Mouse (Mus musculus) C2C12 (cell line): ENCODE measurements around the gene Ggta1. TPM values are rescaled to one million over a fixed set of nuclear protein-coding genes. Genes with fewer than 3 reads are reported as not detected.

Experiments used
- H3K27me3 ChIP-seq: one replicate; pipeline ENCODE4 v1.6.1; 2011; ENCODE audit not compliant: control insufficient read depth, insufficient read depth, insufficient read length
- H3K36me3 ChIP-seq: one replicate; pipeline ENCODE4 v1.6.1; 2011; ENCODE audit not compliant: control insufficient read depth, insufficient read depth
- H3K4me3 ChIP-seq: one replicate; pipeline ENCODE4 v1.5.1; 2011; ENCODE audit warnings: mild to moderate bottlenecking, control low read depth; ENCODE audit not compliant: poor library complexity, insufficient read depth, severe bottlenecking
- H3K79me2 ChIP-seq: one replicate; pipeline ENCODE4 v1.6.1; 2011; ENCODE audit not compliant: control insufficient read depth, insufficient read depth
- H3K79me3 ChIP-seq: one replicate; pipeline ENCODE4 v1.6.1; 2011; ENCODE audit warnings: low read depth, control low read depth
- H3ac ChIP-seq: one replicate; pipeline ENCODE3; 2011; ENCODE audit warnings: low read depth; ENCODE audit not compliant: control insufficient read depth, insufficient read length
- CEBPB ChIP-seq: IDR thresholded peaks from one replicate; pipeline ENCODE4 v1.6.1; 2011; ENCODE audit warnings: low read depth, mild to moderate bottlenecking, control low read depth, moderate library complexity
- CTCF ChIP-seq: IDR thresholded peaks from one replicate; pipeline ENCODE4 v1.5.1; 2011; ENCODE audit not compliant: control insufficient read depth, insufficient read depth, insufficient read length
- FOSL1 ChIP-seq: IDR thresholded peaks from one replicate; pipeline ENCODE4 v1.8.0; 2011; ENCODE audit warnings: mild to moderate bottlenecking, low read length; ENCODE audit not compliant: poor library complexity, insufficient read depth, severe bottlenecking
- MAX ChIP-seq: IDR thresholded peaks from one replicate; pipeline ENCODE4 v1.6.1; 2011; ENCODE audit warnings: mild to moderate bottlenecking, control low read depth
- MYOD1 ChIP-seq: IDR thresholded peaks from one replicate; pipeline ENCODE4 v1.6.1; 2011; ENCODE audit warnings: low read depth; ENCODE audit not compliant: control insufficient read depth, insufficient read length
- MYOG ChIP-seq: IDR thresholded peaks from one replicate; pipeline ENCODE4 v1.6.1; 2011; ENCODE audit not compliant: control insufficient read depth, insufficient read length; ENCODE audit errors: extremely low read depth
- USF1 ChIP-seq: IDR thresholded peaks from one replicate; pipeline ENCODE4 v1.6.1; 2011; ENCODE audit warnings: low read depth, mild to moderate bottlenecking, control low read depth, moderate library complexity
- polyA plus RNA-seq: library from polyadenylated mRNA; unstranded; fragments of >200 nt; fragmentation: generic; extraction: Trizol; gene quantifications from one replicate; pipeline ENCODE4 v1.2.1, GENCODE M21; 2012; ENCODE audit warnings: missing spikeins

Gene Ggta1
- polyA plus RNA-seq, 1 experiment, result 7.1 TPM

DNA sequence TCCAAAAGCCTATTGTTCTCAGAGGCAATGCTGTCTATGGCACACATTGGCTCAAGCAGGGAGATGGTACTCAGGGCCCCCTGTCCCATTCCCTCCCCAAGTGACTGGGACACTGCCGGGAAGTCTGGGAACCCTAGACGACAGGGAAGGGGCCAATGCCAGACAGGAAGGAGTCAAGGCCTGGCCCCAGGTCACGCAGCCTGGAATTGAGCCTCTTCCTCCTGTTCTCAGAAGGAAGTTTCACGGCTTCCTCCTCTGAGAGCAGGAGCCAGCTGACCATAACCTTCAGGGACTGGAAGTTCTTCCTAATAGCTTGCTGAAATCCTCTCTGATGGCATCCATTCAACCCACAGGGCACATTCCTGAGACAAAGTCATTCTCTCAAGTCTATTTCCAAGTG lies 29.6 kb downstream of the Ggta1 start:
- TF ChIP-seq MYOG, result no peak
- no peak for TF ChIP-seq MYOD1
- no peak for TF ChIP-seq USF1
- no peak for TF ChIP-seq CTCF
- Histone ChIP-seq H3K4me3 (no peak overlapping the region), H3K27me3 (no peaks in the 10 kb centered on the region)

GRCm38 (mm10) chr2:35432472-35432871 lies 30.6 kb downstream of the Ggta1 start:
- Histone ChIP-seq H3K4me3 (no peak overlapping the region), H3K79me2 (peaks cover 23% of the 10 kb centered on the region)

More for the DNA sequence above, 29.6 kb downstream of the Ggta1 start:
- peaks cover 32% of the 10 kb centered on the region for H3K79me2 ChIP-seq
- no peak overlapping the region for H3ac ChIP-seq
- H3K36me3 ChIP-seq, result peaks cover 7% of the 10 kb centered on the region
- peaks cover 9% of the 10 kb centered on the region for H3K79me3 ChIP-seq

GRCm38 (mm10) chr2:35432011-35432410 lies 31.0 kb downstream of the Ggta1 start:
- no peak overlapping the region for H3K4me3 ChIP-seq
- peaks cover 7% of the 10 kb centered on the region for H3K36me3 ChIP-seq
- peaks cover 19% of the 10 kb centered on the region for H3K79me2 ChIP-seq
- H3K27me3 ChIP-seq, result no peaks in the 10 kb centered on the region
- TF ChIP-seq MYOD1 (no peak), USF1 (no peak), MYOG (no peak), CTCF (no peak)
- H3ac ChIP-seq, result no peak overlapping the region
- peaks cover 4% of the 10 kb centered on the region for H3K79me3 ChIP-seq

More at GRCm38 (mm10) chr2:35432472-35432871, 30.6 kb downstream of the Ggta1 start:
- peaks cover 7% of the 10 kb centered on the region for H3K36me3 ChIP-seq
- peaks cover 9% of the 10 kb centered on the region for H3K79me3 ChIP-seq
- H3K27me3 ChIP-seq, result no peaks in the 10 kb centered on the region
- no peak overlapping the region for H3ac ChIP-seq
- no peak for TF ChIP-seq MAX

GRCm38 (mm10) chr2:35430806-35431205 lies 32.2 kb downstream of the Ggta1 start:
- TF ChIP-seq CTCF (no peak), MAX (no peak), CEBPB (no peak), MYOG (no peak), USF1 (no peak), FOSL1 (no peak), MYOD1 (no peak)
- Histone ChIP-seq H3K79me3 (peaks cover 1% of the 10 kb centered on the region), H3K27me3 (no peaks in the 10 kb centered on the region), H3K4me3 (no peak overlapping the region), H3K79me2 (peaks cover 16% of the 10 kb centered on the region), H3ac (no peak overlapping the region), H3K36me3 (peaks cover 7% of the 10 kb centered on the region)

- H3K79me3 ChIP-seq, result peaks cover 1% of the 10 kb centered on the region
- peaks cover 11% of the 10 kb centered on the region for H3K36me3 ChIP-seq
- H3K27me3 ChIP-seq, result no peaks in the 10 kb centered on the region
- no peak overlapping the region for H3ac ChIP-seq
- H3K79me2 ChIP-seq, result peaks cover 8% of the 10 kb centered on the region
- H3K4me3 ChIP-seq, result no peak overlapping the region
- no peak for TF ChIP-seq CEBPB
- TF ChIP-seq MYOD1, result no peak
- no peak for TF ChIP-seq MYOG
- no peak for TF ChIP-seq CTCF
- no peak for TF ChIP-seq FOSL1
Observed at GRCm38 (mm10) chr2:35428615-35429300, 34.3 kb downstream of the Ggta1 start.

DNA sequence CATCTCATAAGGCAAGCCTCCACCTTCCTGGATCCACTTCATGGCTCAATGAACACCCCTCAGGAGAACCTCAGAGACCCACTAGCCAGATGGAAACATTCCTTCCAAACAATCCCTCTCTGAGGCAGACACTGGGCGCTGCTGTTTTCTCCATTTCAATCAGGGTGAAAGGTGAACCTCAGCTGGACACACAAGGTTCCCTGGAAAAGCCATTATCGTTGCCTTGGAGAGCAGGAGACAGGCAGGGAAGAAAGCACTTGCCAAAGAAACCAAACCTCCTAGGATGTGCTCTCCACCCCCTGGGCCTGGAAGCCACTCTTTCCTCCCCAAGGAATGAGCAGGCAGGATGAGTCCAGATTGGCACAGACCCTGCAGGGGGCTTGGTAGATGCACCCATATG lies 35.5 kb downstream of the Ggta1 start:
- Histone ChIP-seq H3K79me3 (peaks cover 1% of the 10 kb centered on the region), H3K27me3 (no peaks in the 10 kb centered on the region)
- TF ChIP-seq MAX, result no peak
- no peak for TF ChIP-seq CTCF
- no peak for TF ChIP-seq MYOD1
- TF ChIP-seq USF1, result no peak
- TF ChIP-seq MYOG, result no peak
- no peak for TF ChIP-seq FOSL1
- TF ChIP-seq CEBPB, result no peak

More for the DNA sequence above, 35.5 kb downstream of the Ggta1 start:
- Histone ChIP-seq H3ac (no peak overlapping the region), H3K36me3 (peaks cover 17% of the 10 kb centered on the region), H3K79me2 (peaks cover under 1% of the 10 kb centered on the region), H3K4me3 (no peak overlapping the region)
